Mouse (Mus musculus): Measurements from ENCODE around the gene Gfm1. TPM values are rescaled to one million over a fixed set of nuclear protein-coding genes. Genes with fewer than 3 reads are reported as not detected.

The Gfm1 gene
- polyA plus RNA-seq, 1 experiment from 2014 or later = 24.3 TPM

DNA sequence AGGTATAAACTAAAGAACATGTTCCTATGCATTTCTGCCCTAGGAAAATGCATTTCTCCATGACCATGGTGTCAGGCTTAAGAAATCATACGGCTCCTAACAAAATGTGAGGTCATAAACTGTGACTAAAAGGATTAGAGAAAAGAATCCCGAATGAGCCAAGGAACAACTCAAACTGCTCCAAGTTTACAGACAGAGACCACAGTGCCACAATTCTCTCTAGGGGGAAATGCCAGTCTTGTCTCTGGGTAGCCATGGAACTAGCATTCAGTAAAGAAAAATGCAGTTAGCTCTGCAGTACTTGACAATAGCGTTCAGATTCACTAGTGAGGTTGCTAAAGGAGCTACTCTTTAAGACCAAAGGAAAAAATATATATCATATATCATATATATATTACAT, 30.0 kb downstream of the Gfm1 start:
- H3K9ac ChIP-seq (replicated peaks; ENCODE audit: low read depth) = no peak overlapping the region
- TF ChIP-seq CTCF (IDR thresholded peaks at IDR 0.05) (no peak), EP300 (IDR thresholded peaks at IDR 0.05) (no peak)
- ATAC-seq = no peak

DNA sequence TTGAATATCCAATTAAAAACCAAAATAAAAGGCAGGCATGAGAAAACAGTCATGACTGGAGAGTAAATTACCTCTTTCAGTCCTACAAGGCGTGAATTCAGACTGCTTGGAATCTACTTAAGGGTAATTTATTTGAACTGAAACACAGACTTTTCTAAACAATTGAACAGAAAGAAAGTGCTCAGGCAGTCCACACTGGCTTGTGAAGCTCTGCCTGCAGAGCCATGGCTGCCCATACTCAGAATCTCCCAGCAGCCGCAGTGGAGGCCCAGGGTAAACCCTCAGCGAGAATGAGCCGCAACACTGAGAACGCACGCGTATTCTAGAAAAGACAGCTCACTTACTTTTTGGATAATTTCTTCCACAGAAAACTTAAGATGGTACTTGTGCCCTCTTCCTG, 32.1 kb downstream of the Gfm1 start:
- Histone ChIP-seq H3K9ac (replicated peaks; ENCODE audit: low read depth) (no peak overlapping the region), H3K27ac (ENCODE audit: low read length) (no peak overlapping the region), H3K4me2 (replicated peaks; ENCODE audit: low read depth, low read length) (peak overlapping the region; percentile 86), H3K4me1 (ENCODE audit: insufficient read depth, low read depth, low read length) (peaks cover 5% of the 10 kb centered on the region; the same call in 1 of the 2 replicates), H3K4me3 (ENCODE audit: low read depth, low read length) (peak overlapping the region; percentile 67; the same call in 1 of the 2 replicates), H3K36me3 (ENCODE audit: insufficient read depth, low read length) (peaks cover 18% of the 10 kb centered on the region), H3K9me3 (ENCODE audit: low read length) (no peaks in the 10 kb centered on the region), H3K27me3 (replicated peaks; ENCODE audit: insufficient read depth, low read length) (no peaks in the 10 kb centered on the region)
- DNase-seq (ENCODE audit: low spot score) (no peak), ATAC-seq (no peak)
- WGBS = 68% methylated on average over 7 of the region's 7 CpGs
- TF ChIP-seq EP300 (IDR thresholded peaks at IDR 0.05) (no peak), CTCF (IDR thresholded peaks at IDR 0.05) (no peak)

More for the DNA sequence above, 30.0 kb downstream of the Gfm1 start:
- 91% methylated on average over 3 of the region's 3 CpGs for WGBS
- no peak overlapping the region for H3K27ac ChIP-seq (ENCODE audit: low read length)
- H3K4me1 ChIP-seq (ENCODE audit: insufficient read depth, low read depth, low read length) = peaks cover 5% of the 10 kb centered on the region; the same call in 1 of the 2 replicates
- H3K4me3 ChIP-seq (ENCODE audit: low read depth, low read length) = no peak overlapping the region
- H3K36me3 ChIP-seq (ENCODE audit: insufficient read depth, low read length) = peaks cover 28% of the 10 kb centered on the region
- H3K9me3 ChIP-seq (ENCODE audit: low read length) = no peaks in the 10 kb centered on the region
- no peak for DNase-seq (ENCODE audit: low spot score)
- H3K27me3 ChIP-seq (replicated peaks; ENCODE audit: insufficient read depth, low read length) = no peaks in the 10 kb centered on the region
- H3K4me2 ChIP-seq (replicated peaks; ENCODE audit: low read depth, low read length) = no peak overlapping the region

DNA sequence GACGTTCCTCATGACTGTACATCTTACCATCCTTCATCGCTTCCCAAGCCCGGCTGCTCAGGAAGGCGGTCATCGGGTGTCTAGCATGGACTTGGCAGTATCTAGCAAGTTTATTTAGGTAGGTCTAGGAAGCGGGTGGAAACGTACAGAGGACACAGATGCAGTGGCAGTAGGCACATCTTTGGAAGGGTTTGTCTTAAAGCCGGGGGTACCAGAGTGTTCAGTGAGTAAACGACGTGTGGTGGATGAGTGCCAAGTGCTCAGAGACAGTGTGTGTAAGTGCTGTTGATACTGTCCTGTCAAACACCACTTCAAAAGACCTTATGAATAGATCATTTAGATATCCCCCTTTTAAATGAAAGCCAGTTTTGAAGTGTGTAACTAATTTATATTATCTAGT, 32.7 kb downstream of the Gfm1 start:
- peak overlapping the region; percentile 67 for H3K4me3 ChIP-seq (ENCODE audit: low read depth, low read length)
- ATAC-seq (peak; percentile 23; the same call in 1 of the 2 replicates), DNase-seq (ENCODE audit: low spot score) (peak; percentile 45)
- H3K27me3 ChIP-seq (replicated peaks; ENCODE audit: insufficient read depth, low read length) = no peaks in the 10 kb centered on the region
- peak overlapping the region; percentile 68 for H3K9ac ChIP-seq (replicated peaks; ENCODE audit: low read depth)
- WGBS = 23% methylated on average over 10 of the region's 10 CpGs
- TF ChIP-seq CTCF (IDR thresholded peaks at IDR 0.05) (no peak), EP300 (IDR thresholded peaks at IDR 0.05) (no peak)
- H3K36me3 ChIP-seq (ENCODE audit: insufficient read depth, low read length) = peaks cover 16% of the 10 kb centered on the region
- H3K4me1 ChIP-seq (ENCODE audit: insufficient read depth, low read depth, low read length) = peaks cover 5% of the 10 kb centered on the region; the same call in 1 of the 2 replicates
- peak overlapping the region; percentile 86 for H3K4me2 ChIP-seq (replicated peaks; ENCODE audit: low read depth, low read length)
- H3K9me3 ChIP-seq (ENCODE audit: low read length) = no peaks in the 10 kb centered on the region
- peak overlapping the region; percentile 84; the same call in 1 of the 2 replicates for H3K27ac ChIP-seq (ENCODE audit: low read length)

DNA sequence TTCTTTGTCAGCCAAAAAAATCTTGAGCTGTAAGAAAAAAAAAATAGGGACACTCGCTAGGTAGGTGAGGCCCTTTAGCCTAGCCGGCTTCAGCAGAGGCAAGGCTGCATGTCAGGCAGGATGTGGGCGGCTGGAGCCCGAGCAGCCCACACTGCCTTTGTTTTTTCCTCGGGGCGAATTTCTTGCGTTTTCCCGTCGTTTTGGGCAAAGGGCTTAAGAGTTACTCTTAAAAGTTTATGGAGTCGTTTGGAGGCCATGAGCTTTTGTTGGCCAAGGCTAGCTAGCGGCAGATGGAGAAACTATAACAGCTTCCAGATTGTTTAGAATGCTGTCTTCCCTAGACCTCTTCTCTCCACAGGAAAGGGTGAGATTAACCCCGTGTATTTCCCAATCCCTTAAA, 33.1 kb downstream of the Gfm1 start:
- Histone ChIP-seq H3K27me3 (replicated peaks; ENCODE audit: insufficient read depth, low read length) (no peaks in the 10 kb centered on the region), H3K4me1 (ENCODE audit: insufficient read depth, low read depth, low read length) (peaks cover 5% of the 10 kb centered on the region; the same call in 1 of the 2 replicates), H3K36me3 (ENCODE audit: insufficient read depth, low read length) (peaks cover 13% of the 10 kb centered on the region), H3K4me3 (ENCODE audit: low read depth, low read length) (peak overlapping the region; percentile 67), H3K9ac (replicated peaks; ENCODE audit: low read depth) (peak overlapping the region; percentile 68), H3K9me3 (ENCODE audit: low read length) (no peaks in the 10 kb centered on the region), H3K27ac (ENCODE audit: low read length) (peak overlapping the region; percentile 84), H3K4me2 (replicated peaks; ENCODE audit: low read depth, low read length) (peak overlapping the region; percentile 86)
- 1% methylated on average over 12 of the region's 12 CpGs for WGBS
- TF ChIP-seq CTCF (IDR thresholded peaks at IDR 0.05) (no peak), EP300 (IDR thresholded peaks at IDR 0.05) (no peak)
- peak; percentile 17 for DNase-seq (ENCODE audit: low spot score)
- ATAC-seq = 0 out of 2 replicates have a peak, but pooled peaks have one; percentile 25

DNA sequence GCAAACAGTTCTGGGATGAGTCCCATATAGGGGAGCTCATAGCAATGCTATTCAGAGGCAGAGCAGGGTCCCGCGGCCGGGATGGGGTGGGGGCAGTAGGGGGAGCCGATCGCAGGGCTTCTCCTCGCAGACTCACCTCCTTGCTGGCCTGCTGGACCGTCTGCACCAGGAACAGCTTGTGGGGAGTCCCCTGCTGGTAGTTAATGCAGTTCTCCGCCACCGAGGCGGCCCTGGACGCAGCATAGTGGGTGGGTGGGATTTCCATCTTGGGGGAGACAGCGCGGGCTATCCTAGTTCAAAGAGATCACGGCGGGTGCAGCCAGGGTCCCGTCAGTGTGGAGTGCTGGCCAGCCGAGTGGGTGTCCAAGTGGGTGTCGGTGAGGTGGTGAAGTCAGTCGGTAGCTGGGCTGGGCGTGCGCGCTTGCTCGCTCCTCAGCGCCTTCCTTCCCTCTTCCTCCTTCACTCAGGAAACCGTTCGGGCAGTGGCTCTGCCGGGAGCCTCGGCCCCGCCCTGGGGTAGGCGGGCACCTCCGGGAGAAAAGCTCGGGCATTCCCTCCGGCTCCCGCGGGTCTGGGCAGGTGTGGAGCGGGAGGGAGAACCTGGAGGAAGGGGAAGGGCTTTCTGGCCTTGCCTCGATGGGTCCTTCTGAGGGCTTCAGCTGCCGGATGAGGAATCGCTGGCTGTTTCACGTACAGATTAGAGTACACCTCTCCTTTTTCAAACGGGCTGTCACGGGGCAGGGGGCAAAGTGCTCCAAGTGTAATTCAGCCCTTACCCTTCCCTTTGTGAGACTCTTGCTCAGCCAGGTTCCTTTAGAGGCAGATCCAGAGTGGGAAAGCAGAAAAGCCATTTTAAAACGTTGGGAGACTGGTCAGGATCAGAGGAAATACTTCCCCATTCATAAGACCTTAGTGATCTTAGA, 33.8 kb downstream of the Gfm1 start, which contains the start of gene Lxn:
TSS of gene Lxn (minus strand) at position 477 of the 923 bp plus-strand sequence.
- H3K9me3 ChIP-seq (ENCODE audit: low read length) = no peaks in the 10 kb centered on the region
- H3K9ac ChIP-seq (replicated peaks; ENCODE audit: low read depth) = peak within 1 kb of the TSS; percentile 68
- DNase-seq (ENCODE audit: low spot score) (peak; percentile 83), ATAC-seq (peak; percentile 95)
- H3K4me1 ChIP-seq (ENCODE audit: insufficient read depth, low read depth, low read length) = peaks cover 5% of the 10 kb centered on the region; the same call in 1 of the 2 replicates
- H3K36me3 ChIP-seq (ENCODE audit: insufficient read depth, low read length) = 0 out of 2 replicates have a peak, but pooled peaks cover 8% of the 10 kb centered on the region
- no peaks in the 10 kb centered on the region for H3K27me3 ChIP-seq (replicated peaks; ENCODE audit: insufficient read depth, low read length)
- H3K4me2 ChIP-seq (replicated peaks; ENCODE audit: low read depth, low read length) = peak within 1 kb of the TSS; percentile 86
- under 1% methylated on average over 43 of the region's 43 CpGs for WGBS
- H3K27ac ChIP-seq (ENCODE audit: low read length) = peak within 1 kb of the TSS; percentile 84
- TF ChIP-seq EP300 (IDR thresholded peaks at IDR 0.05) (no peak), CTCF (IDR thresholded peaks at IDR 0.05) (peak; percentile 61)
- peak within 1 kb of the TSS; percentile 67 for H3K4me3 ChIP-seq (ENCODE audit: low read depth, low read length)

DNA sequence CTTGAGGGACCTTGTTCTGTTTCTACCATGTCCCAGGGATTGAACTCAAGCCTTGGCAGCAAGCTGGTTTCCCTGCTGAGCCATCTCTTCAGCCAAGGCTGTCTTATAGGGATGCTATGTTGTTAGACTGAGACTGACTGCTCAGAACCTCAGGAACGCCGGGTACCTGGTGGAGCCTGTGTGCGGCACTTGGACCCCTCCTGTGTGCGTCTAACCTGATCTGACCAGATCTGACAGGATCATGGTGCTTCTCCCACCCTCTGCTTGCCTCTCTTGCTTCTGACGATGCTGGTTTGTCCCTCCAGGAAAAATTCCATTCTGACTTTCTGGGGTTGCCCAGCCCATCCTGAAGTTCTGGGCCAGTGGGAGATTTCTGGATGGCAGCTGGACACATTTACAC, 36.7 kb downstream of the Gfm1 start:
- no peak for TF ChIP-seq EP300 (IDR thresholded peaks at IDR 0.05)
- Histone ChIP-seq H3K9ac (replicated peaks; ENCODE audit: low read depth) (no peak overlapping the region), H3K9me3 (ENCODE audit: low read length) (no peaks in the 10 kb centered on the region), H3K27ac (ENCODE audit: low read length) (no peak overlapping the region), H3K4me1 (ENCODE audit: insufficient read depth, low read depth, low read length) (peaks cover 5% of the 10 kb centered on the region; the same call in 1 of the 2 replicates), H3K27me3 (replicated peaks; ENCODE audit: insufficient read depth, low read length) (no peaks in the 10 kb centered on the region), H3K4me2 (replicated peaks; ENCODE audit: low read depth, low read length) (no peak overlapping the region), H3K4me3 (ENCODE audit: low read depth, low read length) (no peak overlapping the region), H3K36me3 (ENCODE audit: insufficient read depth, low read length) (peaks cover 4% of the 10 kb centered on the region; the same call in 1 of the 2 replicates)
- DNase-seq (ENCODE audit: low spot score) (no peak), ATAC-seq (no peak)
- 95% methylated on average over 5 of the region's 5 CpGs for WGBS
